Mouse (Mus musculus): ENCODE measurements around the gene Gm21409.
"Not testable (repeated sequence)": the region's sequence is repeated elsewhere in the genome, so short reads cannot be mapped to it uniquely, and the experiment has no call there.

Gm21409 gene

DNA sequence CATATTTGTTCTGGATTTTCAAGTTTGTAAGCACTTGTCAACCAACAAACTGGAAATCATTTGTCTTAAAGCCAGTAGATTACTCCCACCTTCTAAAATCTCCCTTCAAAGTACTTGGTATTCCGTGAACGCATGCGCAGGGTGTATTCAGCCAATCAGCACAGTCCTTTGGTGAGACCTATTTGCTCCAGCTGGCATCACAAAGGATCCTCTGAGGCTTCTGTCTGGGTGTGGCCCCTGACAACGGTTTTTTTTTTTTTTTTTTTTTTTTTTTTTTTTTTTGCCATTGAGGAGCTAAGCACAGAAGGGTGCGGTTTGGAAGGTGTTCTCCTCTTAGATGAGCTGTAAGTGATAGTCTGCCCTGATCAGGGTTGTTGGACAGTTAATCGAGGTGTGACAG, at the start of gene Gm21409:
TSS of gene Gm21409 (plus strand) at position 301 of the 400 bp plus-strand sequence.
- DNase-seq (ENCODE audit: low spot score), result not testable (repeated sequence)
